Mouse (Mus musculus): Measurements from ENCODE around the gene Chmp2a. TPM values are rescaled to one million over a fixed set of nuclear protein-coding genes. Genes with fewer than 3 reads are reported as not detected.

Chmp2a gene
- polyA plus RNA-seq, 1 experiment from 2014 or later = 132 TPM

DNA sequence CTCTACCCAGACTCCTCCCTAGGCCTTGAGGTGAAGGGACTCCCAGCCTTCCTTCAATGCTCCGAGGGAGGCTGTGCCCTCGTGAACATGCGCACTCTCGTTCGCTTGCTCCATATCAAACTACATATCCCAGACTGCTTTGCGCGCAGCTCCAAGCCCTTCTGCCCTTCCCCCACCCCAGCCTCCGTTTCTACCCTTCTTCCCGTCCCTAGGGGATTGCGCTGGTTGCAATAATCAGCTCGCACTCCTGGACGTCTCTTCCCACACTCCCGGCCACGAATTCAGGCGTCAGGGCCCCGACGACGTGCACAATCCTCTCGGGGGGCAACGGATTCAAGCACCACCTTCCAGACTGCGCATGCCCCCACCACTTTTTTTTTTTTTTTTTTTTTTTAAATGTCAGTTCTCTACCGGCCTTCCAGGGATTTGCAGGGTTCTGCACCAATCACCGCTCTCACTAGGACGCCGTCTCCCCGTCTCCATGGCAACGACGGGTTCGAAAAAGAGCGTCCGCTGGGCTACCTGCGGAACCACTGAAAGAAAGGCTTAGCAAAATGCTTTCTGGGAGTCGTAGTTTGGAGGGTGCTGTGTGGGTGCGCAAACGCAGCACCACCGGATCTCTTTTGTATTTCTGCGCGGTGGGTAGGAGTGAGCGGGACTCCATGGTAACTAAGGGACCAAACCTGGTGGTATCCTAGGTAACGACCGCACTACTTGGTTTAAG, 19.8 kb upstream of the Chmp2a start, which contains the start of gene Mzf1:
Gene Mzf1, minus strand, starts transcription at position 478 of the 724 bp plus-strand sequence.
- TF ChIP-seq EP300 (IDR thresholded peaks at IDR 0.05; ENCODE audit: low read depth) (no peak), CTCF (IDR thresholded peaks at IDR 0.05; ENCODE audit: low read depth) (no peak)
- peak within 1 kb of the TSS; percentile 61 for H3K9ac ChIP-seq (replicated peaks)
- H3K4me1 ChIP-seq (ENCODE audit: insufficient read depth) = peaks cover 12% of the 10 kb centered on the region
- DNase-seq = peak; percentile 87
- peak; percentile 93 for ATAC-seq
- no peaks in the 10 kb centered on the region for H3K27me3 ChIP-seq (ENCODE audit: insufficient read depth, low read length)
- peak within 1 kb of the TSS; percentile 90 for H3K4me2 ChIP-seq (ENCODE audit: low read depth, low read length)
- no peaks in the 10 kb centered on the region for H3K36me3 ChIP-seq (replicated peaks; ENCODE audit: insufficient read depth, low read length)
- H3K27ac ChIP-seq (ENCODE audit: low read depth) = no peak within 1 kb of the TSS
- under 1% methylated on average over 41 of the region's 41 CpGs for WGBS (ENCODE audit: insufficient replicate concordance)
- H3K4me3 ChIP-seq (ENCODE audit: low read depth, low read length) = peak within 1 kb of the TSS; percentile 77
- no peaks in the 10 kb centered on the region for H3K9me3 ChIP-seq (ENCODE audit: low read length)

DNA sequence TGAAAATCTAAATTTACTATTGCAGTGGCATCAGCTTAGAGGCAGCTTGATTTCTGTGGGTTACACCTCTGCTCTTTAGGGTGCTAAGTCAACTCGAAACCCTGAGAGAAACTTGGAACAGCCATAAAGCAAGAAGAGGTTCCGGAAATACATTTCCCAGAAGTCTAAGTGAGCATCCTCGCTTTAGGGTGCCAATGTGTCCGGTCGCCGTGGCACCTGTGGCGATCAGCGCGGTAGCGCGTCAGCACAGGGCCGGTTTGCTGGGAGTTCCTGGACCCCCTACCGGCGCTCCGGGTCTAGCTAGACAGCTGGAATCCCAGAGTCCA, 19.3 kb upstream of the Chmp2a start:
- Histone ChIP-seq H3K27me3 (ENCODE audit: insufficient read depth, low read length) (no peaks in the 10 kb centered on the region), H3K4me3 (ENCODE audit: low read depth, low read length) (peak overlapping the region; percentile 77), H3K9ac (replicated peaks) (peak overlapping the region; percentile 61), H3K27ac (ENCODE audit: low read depth) (no peak overlapping the region), H3K36me3 (replicated peaks; ENCODE audit: insufficient read depth, low read length) (no peaks in the 10 kb centered on the region), H3K4me1 (ENCODE audit: insufficient read depth) (peaks cover 12% of the 10 kb centered on the region), H3K4me2 (ENCODE audit: low read depth, low read length) (peak overlapping the region; percentile 90), H3K9me3 (ENCODE audit: low read length) (no peaks in the 10 kb centered on the region)
- DNase-seq (no peak), ATAC-seq (peak; percentile 52)
- 3% methylated on average over 15 of the region's 15 CpGs for WGBS (ENCODE audit: insufficient replicate concordance)
- TF ChIP-seq EP300 (IDR thresholded peaks at IDR 0.05; ENCODE audit: low read depth) = no peak
- no peak for TF ChIP-seq CTCF (IDR thresholded peaks at IDR 0.05; ENCODE audit: low read depth)

DNA sequence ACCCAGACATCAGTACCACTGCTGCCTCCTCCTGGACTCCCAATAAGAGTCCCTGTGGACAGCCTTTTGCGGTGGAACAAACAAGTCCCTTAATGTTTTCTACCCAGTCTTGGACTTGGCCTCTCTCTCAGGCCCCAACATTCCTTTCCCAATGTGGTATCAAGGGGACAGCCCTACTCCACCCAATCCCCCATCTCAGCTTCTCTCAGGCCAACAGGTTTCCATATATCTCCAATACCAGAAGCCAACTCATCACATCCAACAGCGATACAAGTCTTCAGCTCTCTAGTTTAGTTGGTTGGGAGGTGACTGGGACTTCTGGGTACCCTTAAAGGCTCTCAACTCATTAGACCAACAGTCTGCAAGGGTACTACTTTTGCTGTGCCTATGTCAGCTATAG, 18.9 kb upstream of the Chmp2a start:
- Histone ChIP-seq H3K9ac (replicated peaks) (no peak overlapping the region), H3K4me1 (ENCODE audit: insufficient read depth) (peaks cover 12% of the 10 kb centered on the region), H3K36me3 (replicated peaks; ENCODE audit: insufficient read depth, low read length) (no peaks in the 10 kb centered on the region), H3K27me3 (ENCODE audit: insufficient read depth, low read length) (no peaks in the 10 kb centered on the region), H3K4me3 (ENCODE audit: low read depth, low read length) (0 out of 2 replicates have a peak overlapping the region, but pooled peaks have one; percentile 77), H3K9me3 (ENCODE audit: low read length) (no peaks in the 10 kb centered on the region), H3K4me2 (ENCODE audit: low read depth, low read length) (peak overlapping the region; percentile 90), H3K27ac (ENCODE audit: low read depth) (no peak overlapping the region)
- DNase-seq (no peak), ATAC-seq (no peak)
- TF ChIP-seq EP300 (IDR thresholded peaks at IDR 0.05; ENCODE audit: low read depth) = no peak
- no peak for TF ChIP-seq CTCF (IDR thresholded peaks at IDR 0.05; ENCODE audit: low read depth)
- 92% methylated on average over 2 of the region's 2 CpGs for WGBS (ENCODE audit: insufficient replicate concordance)

DNA sequence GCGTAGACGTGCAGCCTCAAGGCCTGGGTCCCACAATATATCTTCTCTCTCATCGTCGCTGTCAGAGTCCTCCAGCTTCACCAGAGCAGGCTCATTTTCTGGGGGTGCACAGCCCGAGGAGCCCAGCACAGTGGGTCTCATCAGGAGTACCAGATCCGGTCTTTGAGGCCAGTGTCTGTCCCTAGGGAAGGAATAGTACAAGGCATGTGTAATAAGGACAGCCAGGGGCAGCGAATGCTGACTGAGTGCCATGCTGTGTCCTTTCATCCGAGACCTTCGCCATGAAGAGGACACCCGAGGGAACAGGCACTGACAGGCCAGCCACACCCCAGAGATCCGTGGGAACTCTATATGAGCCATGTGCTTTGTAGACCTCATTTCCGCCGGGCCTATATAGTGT, 18.4 kb upstream of the Chmp2a start:
- Histone ChIP-seq H3K4me3 (ENCODE audit: low read depth, low read length) (no peak overlapping the region), H3K9ac (replicated peaks) (no peak overlapping the region), H3K9me3 (ENCODE audit: low read length) (no peaks in the 10 kb centered on the region), H3K4me1 (ENCODE audit: insufficient read depth) (peaks cover 12% of the 10 kb centered on the region), H3K27me3 (ENCODE audit: insufficient read depth, low read length) (no peaks in the 10 kb centered on the region), H3K27ac (ENCODE audit: low read depth) (no peak overlapping the region), H3K36me3 (replicated peaks; ENCODE audit: insufficient read depth, low read length) (no peaks in the 10 kb centered on the region), H3K4me2 (ENCODE audit: low read depth, low read length) (no peak overlapping the region)
- ATAC-seq (no peak), DNase-seq (no peak)
- WGBS (ENCODE audit: insufficient replicate concordance) = 86% methylated on average over 13 of the region's 13 CpGs
- TF ChIP-seq EP300 (IDR thresholded peaks at IDR 0.05; ENCODE audit: low read depth) (no peak), CTCF (IDR thresholded peaks at IDR 0.05; ENCODE audit: low read depth) (no peak)

DNA sequence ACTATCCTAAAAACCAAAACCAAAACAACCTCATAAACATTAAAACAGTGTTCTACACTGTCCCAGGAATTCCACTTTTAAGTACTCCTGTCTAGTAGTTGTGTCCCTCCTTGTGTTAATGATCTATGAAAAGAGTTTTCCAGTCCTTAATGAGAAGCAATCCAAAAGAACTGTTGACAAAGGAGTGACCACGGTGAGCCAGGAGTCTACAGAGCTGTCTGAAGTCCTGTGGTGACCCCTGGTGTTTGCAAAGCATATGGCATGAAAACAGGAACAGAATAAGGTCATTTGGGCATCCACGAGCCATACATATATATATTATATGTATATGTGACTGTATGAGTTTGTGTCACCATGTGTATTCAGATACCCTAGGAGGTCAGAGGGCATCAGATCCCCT, 11.5 kb upstream of the Chmp2a start:
- Histone ChIP-seq H3K27ac (ENCODE audit: low read depth) (no peak overlapping the region), H3K4me2 (ENCODE audit: low read depth, low read length) (no peak overlapping the region), H3K9ac (replicated peaks) (no peak overlapping the region), H3K36me3 (replicated peaks; ENCODE audit: insufficient read depth, low read length) (no peaks in the 10 kb centered on the region), H3K9me3 (ENCODE audit: low read length) (no peaks in the 10 kb centered on the region), H3K4me1 (ENCODE audit: insufficient read depth) (peaks cover 13% of the 10 kb centered on the region), H3K27me3 (ENCODE audit: insufficient read depth, low read length) (peaks cover 27% of the 10 kb centered on the region), H3K4me3 (ENCODE audit: low read depth, low read length) (no peak overlapping the region)
- 3% methylated on average over 2 of the region's 2 CpGs for WGBS (ENCODE audit: insufficient replicate concordance)
- DNase-seq (peak; percentile 70), ATAC-seq (peak; percentile 78)
- TF ChIP-seq CTCF (IDR thresholded peaks at IDR 0.05; ENCODE audit: low read depth) (peak; percentile 92), EP300 (IDR thresholded peaks at IDR 0.05; ENCODE audit: low read depth) (no peak)

DNA sequence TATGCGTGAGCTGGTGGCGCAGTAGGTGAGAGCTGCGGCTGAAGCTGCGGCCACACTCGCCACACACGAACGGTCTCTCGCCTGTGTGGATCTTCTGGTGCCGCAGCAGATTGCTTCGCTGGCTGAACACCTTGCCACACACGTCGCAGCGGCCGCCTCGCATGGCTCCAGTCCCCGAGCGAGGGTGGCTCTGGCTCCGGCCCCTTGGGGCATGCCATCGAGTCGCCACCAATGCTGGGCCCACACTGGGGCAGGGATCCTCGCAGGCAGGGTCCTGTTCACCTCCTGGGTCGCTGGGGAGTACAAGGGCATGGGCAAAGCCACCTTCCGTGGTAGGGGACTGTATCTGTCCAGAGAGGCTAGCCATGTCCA, 9.6 kb upstream of the Chmp2a start:
- H3K9me3 ChIP-seq (ENCODE audit: low read length) = no peaks in the 10 kb centered on the region
- ATAC-seq = no peak
- WGBS (ENCODE audit: insufficient replicate concordance) = 5% methylated on average over 23 of the region's 23 CpGs
- H3K27ac ChIP-seq (ENCODE audit: low read depth) = no peak overlapping the region
- H3K27me3 ChIP-seq (ENCODE audit: insufficient read depth, low read length) = peaks cover 27% of the 10 kb centered on the region
- H3K4me3 ChIP-seq (ENCODE audit: low read depth, low read length) = peak overlapping the region; percentile 43
- peak overlapping the region; percentile 39; the same call in 1 of the 2 replicates for H3K9ac ChIP-seq (replicated peaks)
- no peak for DNase-seq
- H3K36me3 ChIP-seq (replicated peaks; ENCODE audit: insufficient read depth, low read length) = no peaks in the 10 kb centered on the region
- TF ChIP-seq EP300 (IDR thresholded peaks at IDR 0.05; ENCODE audit: low read depth) (no peak), CTCF (IDR thresholded peaks at IDR 0.05; ENCODE audit: low read depth) (no peak)
- H3K4me2 ChIP-seq (ENCODE audit: low read depth, low read length) = peak overlapping the region; percentile 67
- peaks cover 13% of the 10 kb centered on the region for H3K4me1 ChIP-seq (ENCODE audit: insufficient read depth)

Data from liver, postnatal 0 days (tissue).